Mouse (Mus musculus): ENCODE measurements around the gene Frmd6.

The Frmd6 gene

DNA sequence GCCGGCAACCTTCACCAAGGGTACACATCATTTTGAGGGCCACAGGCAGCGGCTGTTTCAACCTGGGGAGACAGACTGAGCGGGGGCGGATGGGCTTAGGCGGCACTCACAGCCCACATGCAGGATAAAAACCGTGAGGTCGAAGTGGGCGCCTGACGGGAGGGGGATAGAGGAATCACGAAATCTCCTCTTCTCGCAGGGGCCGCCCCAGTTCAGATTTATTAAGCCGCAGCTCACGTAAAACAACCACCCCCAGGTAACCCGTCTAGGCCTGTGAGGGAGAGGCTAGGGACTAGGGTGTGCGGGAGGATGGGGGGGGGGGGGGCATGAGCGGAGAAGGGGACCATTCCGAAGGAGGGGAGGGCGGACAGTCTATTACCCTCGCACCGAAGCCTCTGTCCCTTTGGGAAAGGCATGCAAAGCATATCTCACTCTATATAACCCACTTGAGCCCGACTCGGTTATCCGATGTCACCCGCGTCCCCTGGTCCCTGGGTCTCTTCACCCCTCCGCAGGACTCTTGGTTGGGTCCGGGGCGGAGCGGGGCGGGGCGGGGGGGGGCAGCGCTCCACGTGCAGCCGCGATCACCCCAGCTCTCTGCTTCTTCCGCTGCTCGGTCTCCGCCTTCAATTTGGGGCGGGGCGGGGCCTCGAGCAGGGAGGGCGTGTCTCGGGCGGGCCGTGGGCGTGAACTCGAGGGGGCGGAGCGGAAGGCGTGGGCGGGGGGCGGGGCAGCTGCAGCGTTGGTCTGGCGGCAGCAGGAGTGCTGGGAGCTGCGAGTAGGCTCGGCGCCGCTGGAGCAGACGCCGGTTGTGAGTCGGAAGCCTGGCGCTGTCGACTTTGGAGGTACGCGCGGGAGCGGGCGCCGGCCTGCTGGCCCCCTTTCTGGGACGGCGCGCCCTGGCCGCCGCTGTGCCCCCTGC lies at the start of gene Frmd6:
Gene Frmd6 (plus strand): TSS at position 786 of the 922 bp plus-strand sequence.
- DNase-seq = peak; percentile 91 to 96

GRCm38 (mm10) chr12:70775609-70776008 lies 49.7 kb upstream of the Frmd6 start:
- DNase-seq = no peak

DNA sequence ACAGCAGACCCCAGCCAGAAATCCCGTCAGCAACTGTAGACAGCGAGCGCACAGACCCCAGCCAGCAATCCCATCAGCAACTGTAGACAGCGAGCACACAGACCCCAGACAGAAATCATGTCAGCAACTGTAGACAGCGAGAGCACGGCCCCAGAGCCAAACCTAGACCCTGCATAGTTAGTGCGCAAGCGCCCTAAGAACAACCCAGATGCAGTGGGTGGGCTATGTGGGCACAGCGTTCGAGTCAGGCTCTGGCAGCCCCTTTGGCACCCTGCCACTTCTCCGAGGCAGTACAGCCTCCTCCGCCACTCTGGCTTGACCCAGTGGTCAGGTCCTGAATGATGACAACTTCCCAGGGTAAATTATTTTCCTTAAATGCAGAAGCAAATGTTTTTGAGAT lies 48.6 kb upstream of the Frmd6 start:
- peak in 1 of 2 experiments; percentile 22 for DNase-seq

DNA sequence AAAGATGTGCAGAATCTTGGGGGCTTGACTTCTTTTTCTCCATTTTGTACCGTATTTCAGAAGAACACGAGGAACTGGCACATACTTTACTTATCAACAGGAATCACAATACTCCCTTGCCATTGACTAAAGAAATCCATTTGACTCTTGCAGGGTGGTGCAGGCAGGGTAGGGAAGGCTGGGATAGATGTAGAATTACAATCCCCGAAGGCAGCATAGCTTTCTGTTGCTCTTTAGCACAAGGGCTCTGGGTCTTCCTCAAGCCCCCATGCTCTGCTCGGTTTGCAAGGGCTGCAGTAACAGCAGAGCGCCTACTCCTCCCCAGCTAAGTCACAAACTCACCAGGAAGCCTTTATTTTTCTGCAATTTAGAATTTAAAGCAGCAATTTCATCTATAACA lies 47.8 kb upstream of the Frmd6 start:
- DNase-seq = no peak

- no peak for DNase-seq
Measured at GRCm38 (mm10) chr12:70777866-70778265, 47.4 kb upstream of the Frmd6 start.

GRCm38 (mm10) chr12:70778271-70778670 lies 47.0 kb upstream of the Frmd6 start:
- DNase-seq = no peak

GRCm38 (mm10) chr12:70778724-70779123 lies 46.6 kb upstream of the Frmd6 start:
- no peak for DNase-seq

DNA sequence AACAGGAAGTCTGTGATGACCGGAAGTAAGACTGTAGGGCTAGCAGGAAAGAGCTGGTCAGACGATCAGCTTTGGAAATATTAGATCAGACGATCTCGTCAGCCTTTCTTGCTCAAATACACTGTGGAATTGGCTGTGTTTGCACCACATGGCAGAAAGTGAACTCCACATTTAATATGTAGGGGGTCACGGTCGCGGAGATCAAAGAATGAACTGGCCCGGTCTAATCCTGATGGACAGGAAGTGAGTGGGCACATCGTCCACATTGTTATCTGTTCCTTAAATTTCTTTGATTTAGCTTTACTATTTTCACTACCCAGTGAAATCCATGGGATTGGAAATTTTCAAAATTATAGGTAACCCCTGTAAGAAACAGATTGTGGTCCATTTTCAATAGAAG lies 42.3 kb upstream of the Frmd6 start:
- DNase-seq = no peak

GRCm38 (mm10) chr12:70783475-70784239 lies 41.7 kb upstream of the Frmd6 start:
- DNase-seq = no peak

- DNase-seq = no peak
Measured at GRCm38 (mm10) chr12:70784240-70784705, 41.0 kb upstream of the Frmd6 start.

GRCm38 (mm10) chr12:70789341-70789740 lies 36.0 kb upstream of the Frmd6 start:
- DNase-seq = no peak

DNA sequence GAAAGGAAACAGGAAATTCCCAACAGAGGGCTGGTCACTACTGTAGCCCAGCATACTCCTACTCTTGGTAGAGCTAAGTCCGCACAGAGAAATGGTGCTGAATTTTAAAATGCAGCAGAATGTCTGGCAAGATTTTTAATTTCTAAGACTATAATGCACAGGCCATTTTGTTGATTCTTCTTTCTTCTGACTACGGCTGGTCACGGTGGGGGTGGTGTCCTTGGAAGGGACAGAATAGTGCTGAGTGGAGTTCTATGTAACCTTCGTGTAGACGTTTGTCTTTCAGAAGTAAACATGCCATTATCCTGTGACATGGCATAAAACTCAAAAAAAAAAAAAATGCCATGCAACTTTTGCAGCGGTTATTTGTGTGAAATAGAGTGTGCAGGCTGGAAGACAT lies 32.0 kb upstream of the Frmd6 start:
- DNase-seq = no peak

GRCm38 (mm10) chr12:70794543-70795388 lies 30.5 kb upstream of the Frmd6 start:
- DNase-seq = no peak

DNA sequence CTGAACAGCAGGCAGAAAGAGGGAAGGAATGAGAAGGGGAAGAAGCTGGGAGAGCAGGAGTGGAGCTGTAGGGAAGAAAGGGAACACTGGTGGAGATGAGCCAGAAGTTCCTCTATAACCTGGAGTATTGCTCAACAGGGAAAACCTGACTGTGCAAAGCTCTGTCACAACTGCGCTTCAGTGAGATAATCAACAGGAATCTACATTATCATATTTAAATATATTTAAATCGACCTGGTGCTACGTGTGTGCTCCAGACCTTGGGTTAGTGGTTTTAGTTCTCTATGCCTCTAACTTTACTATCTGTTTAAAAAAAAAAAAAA lies 30.0 kb upstream of the Frmd6 start:
- DNase-seq = no peak

GRCm38 (mm10) chr12:70798496-70798895 lies 26.8 kb upstream of the Frmd6 start:
- peak; percentile 14 to 23 for DNase-seq

DNA sequence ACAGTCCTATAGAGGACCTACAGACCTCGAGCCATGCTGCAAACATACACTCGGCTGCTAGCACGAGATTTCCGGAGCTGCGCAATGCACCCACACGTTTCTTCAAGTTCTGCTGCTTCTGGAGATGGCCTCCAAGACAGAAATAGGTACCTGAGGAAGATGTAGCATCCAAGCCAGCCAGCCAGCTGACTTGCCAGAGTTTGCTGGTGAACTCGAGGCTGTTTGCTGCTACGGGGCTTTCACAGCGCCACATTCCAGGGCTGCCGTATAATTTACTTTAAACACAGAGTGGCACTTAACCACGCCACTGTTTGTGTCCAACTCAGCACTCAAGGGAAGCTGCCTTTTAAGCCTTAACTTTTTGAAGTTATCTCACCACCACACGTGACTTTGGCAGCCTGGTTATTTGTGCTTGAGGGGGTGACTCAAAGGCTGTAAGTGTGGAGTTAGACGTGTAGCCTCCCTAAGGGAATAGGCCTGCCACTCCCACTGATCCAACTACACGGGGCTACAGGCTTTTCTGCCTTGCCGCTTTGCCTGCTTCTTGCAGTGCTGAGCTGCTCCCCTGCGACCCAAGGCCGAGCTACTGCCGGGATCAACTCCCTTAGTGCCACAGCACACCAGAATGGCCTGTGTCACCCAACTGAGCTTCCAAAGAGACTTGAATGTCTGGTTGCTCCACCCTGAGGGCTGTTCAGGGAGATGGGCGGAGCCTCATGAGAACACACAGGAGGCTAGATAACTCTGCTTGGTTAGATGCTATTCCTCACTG lies 25.9 kb upstream of the Frmd6 start:
- DNase-seq = peak in 1 of 2 experiments; percentile 7

- no peak for DNase-seq
Measured at GRCm38 (mm10) chr12:70800086-70800485, 25.2 kb upstream of the Frmd6 start.

DNA sequence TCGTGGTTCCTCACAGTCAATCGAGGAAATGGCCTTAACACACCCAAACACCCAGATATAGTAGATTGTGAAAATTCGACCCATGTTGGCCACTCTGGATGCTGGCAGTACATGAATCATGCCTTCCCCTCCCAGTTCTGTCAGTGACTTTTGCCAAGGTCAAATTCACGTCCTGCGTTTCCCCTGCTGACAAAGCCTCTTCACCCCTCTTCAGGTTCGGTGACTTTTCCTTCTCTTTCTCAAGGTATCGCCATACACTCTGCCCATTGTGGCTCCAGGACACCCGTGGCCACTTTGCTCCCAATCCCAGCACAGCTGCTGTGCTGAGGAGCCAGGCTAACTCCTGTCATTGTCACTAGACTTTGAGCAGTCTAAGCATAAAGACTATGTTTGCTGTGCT lies 24.0 kb upstream of the Frmd6 start:
- DNase-seq = no peak

GRCm38 (mm10) chr12:70803494-70803893 lies 21.8 kb upstream of the Frmd6 start:
- DNase-seq = no peak

GRCm38 (mm10) chr12:70804989-70805388 lies 20.3 kb upstream of the Frmd6 start:
- no peak for DNase-seq

DNA sequence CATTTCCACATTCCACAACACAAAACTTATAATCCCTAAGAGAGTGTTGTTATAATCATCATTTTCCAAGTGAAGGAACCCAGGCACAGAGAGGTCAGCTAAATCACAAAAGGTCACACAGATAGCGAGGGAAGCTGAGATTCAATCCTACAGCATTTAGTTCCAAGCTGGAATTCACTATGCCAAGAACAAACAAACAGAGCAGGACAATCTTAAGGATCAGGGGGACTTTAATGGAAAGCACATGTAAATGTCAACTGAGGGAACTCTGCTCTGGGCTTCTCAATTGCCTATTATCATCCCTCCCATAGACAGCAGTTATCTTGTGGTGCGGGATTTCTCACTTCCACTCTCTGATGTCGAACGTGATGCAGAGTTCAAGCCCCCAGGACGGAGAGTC lies 17.8 kb upstream of the Frmd6 start:
- DNase-seq = no peak

GRCm38 (mm10) chr12:70807975-70808374 lies 17.3 kb upstream of the Frmd6 start:
- DNase-seq = no peak

Data from kidney, postnatal 36 days (tissue).